Mouse (Mus musculus) cortical plate, adult 2 months (tissue): ENCODE measurements around the gene Gm37240. TPM values are rescaled to one million over a fixed set of nuclear protein-coding genes. Genes with fewer than 3 reads are reported as not detected.

Experiments used
- H3K27ac ChIP-seq: fragments of 200-500 bp; 2 replicates; pipeline ENCODE4 v1.5.1; 2012; ENCODE audit warnings: low read length, control low read depth, inconsistent platforms; ENCODE audit not compliant: insufficient read depth
- H3K4me1 ChIP-seq: fragments of 200-500 bp; 2 replicates; pipeline ENCODE4 v1.6.1; 2011; ENCODE audit warnings: low read length; ENCODE audit not compliant: control insufficient read depth, insufficient read depth
- H3K4me3 ChIP-seq: fragments of 200-500 bp; 2 replicates; pipeline ENCODE4 v1.5.1; 2011; ENCODE audit warnings: mild to moderate bottlenecking, low read length, control low read depth; ENCODE audit not compliant: insufficient read depth
- CTCF ChIP-seq: fragments of 200-500 bp; IDR thresholded peaks from 2 replicates; pipeline ENCODE4 v1.5.1; 2011; ENCODE audit warnings: mild to moderate bottlenecking, control low read depth, low read length; ENCODE audit not compliant: insufficient read depth; ENCODE audit errors: extremely low read depth
- POLR2A ChIP-seq: fragments of 200-500 bp; IDR thresholded peaks from 2 replicates; pipeline ENCODE4 v1.6.1; 2011; ENCODE audit warnings: mild to moderate bottlenecking, low read length, control low read depth; ENCODE audit not compliant: insufficient read depth; ENCODE audit errors: extremely low read depth
- polyA plus RNA-seq: library from polyadenylated mRNA; depleted of rRNA; stranded (reverse); fragments of >200 nt; gene quantifications from 2 replicates; pipeline ENCODE4 v1.2.3, GENCODE M21; 2012

Gene Gm37240
- polyA plus RNA-seq, 1 experiment, result 0.81 TPM

DNA sequence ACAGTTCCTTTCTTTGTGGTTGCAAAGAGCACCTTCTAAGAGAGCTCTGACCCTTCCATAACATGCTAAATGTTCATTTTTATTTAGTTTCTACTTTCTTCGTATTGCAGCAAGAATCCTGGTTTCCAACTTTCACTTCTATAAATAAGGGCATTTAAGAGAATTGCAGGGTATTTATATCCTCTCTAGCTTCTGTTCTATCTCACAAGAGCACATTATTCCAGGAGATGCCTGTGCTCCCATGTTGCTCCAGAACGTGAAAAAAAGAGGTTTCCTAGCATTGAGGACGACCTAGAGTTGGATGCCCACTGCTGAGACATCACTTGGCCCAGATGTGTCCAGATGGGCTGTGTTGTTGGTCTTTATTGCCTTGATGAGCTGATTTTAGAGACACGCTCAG lies 742.2 kb downstream of the Gm37240 start:
- TF ChIP-seq POLR2A (no peak), CTCF (no peak)
- Histone ChIP-seq H3K4me1 (peaks cover 9% of the 10 kb centered on the region), H3K4me3 (no peak overlapping the region), H3K27ac (peak overlapping the region; percentile 94)

DNA sequence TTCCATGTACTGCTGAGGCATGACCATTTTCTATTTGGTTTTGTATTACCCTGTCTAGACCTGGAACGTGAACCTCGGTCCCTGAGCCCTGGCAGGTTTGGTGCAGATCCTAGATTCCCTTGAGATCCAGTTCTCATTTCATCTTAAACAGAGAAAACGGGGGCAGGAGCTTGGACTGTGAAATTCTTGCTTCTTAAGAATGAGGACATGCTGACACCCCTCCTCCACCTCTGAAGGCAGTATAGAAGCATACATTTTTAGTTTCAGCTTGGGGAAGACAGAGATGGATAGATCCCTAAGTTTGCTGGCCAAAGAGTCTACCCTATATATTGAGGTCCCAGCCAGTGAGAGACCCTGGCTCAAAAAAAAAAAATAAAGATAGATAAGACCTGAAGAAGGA lies 742.9 kb downstream of the Gm37240 start:
- peak overlapping the region; percentile 91 for H3K27ac ChIP-seq
- H3K4me3 ChIP-seq, result no peak overlapping the region
- TF ChIP-seq POLR2A, result no peak
- TF ChIP-seq CTCF, result no peak
- peaks cover 9% of the 10 kb centered on the region for H3K4me1 ChIP-seq

DNA sequence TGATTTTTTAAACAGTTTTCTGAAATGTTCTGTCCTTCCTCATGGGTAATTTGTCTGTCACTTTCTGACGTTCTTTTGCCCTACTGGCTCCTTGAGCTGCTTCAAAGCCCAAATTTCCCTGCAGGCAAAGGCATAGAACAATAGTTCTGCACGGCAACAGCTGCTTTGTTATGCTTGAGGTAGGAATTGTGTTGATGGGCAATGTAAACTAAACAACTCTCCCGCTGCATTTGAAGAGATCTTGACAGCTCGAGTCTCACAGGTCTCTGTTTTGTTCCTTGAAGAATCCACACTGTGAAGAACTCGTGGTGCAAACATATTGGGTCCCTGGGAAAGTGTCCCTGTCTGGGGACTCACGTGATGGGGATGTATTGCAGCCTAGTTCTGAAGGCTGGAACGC lies 746.8 kb downstream of the Gm37240 start:
- TF ChIP-seq POLR2A, result no peak
- TF ChIP-seq CTCF, result no peak

DNA sequence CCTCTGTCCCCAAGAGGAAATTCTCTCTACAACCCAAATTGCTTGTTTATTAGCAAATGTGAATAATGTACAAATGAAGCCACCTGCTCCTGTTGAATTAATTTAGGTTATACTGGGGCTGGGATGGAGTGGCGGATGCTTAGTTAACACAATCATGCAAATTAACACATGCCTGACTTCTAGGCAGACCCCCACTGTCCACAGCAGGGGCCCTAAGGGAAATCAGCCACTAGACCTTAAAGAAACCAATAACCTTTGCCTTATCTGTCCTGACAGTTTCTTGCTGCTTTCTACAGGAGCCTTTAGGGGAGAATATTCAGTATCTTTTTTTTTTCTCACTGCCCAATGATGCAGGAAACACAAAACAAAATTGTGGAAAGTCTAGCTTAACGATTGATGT lies 748.9 kb downstream of the Gm37240 start:
- TF ChIP-seq CTCF, result no peak
- no peak for TF ChIP-seq POLR2A

More for the DNA sequence above, 746.8 kb downstream of the Gm37240 start:
- peaks cover 6% of the 10 kb centered on the region for H3K4me1 ChIP-seq
- no peak overlapping the region for H3K27ac ChIP-seq
- no peak overlapping the region for H3K4me3 ChIP-seq

DNA sequence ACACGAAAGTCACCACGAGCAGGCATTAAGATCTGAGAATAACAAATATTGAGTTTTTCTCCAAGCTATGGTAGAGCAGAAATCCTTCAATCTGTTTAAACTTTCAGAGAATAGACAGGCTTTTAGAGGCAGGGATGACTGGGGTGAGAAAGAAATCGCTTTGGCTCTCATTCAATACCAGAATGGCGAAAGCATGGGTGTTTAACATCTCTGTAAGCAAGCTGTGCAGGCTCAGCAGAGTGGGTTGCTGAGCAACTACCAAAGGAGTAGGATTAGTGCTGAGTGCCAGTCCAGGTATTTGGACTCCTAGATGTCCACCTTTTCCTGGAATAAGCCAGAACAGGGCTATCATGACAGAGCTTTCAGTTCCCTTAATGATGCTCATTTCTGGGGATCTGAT lies 753.8 kb downstream of the Gm37240 start:
- TF ChIP-seq POLR2A (no peak), CTCF (no peak)
- no peak overlapping the region for H3K4me3 ChIP-seq
- 0 out of 2 replicates have a peak, but pooled peaks cover 1% of the 10 kb centered on the region for H3K4me1 ChIP-seq
- H3K27ac ChIP-seq, result no peak overlapping the region

More for the DNA sequence above, 748.9 kb downstream of the Gm37240 start:
- Histone ChIP-seq H3K4me3 (no peak overlapping the region), H3K27ac (no peak overlapping the region), H3K4me1 (no peaks in the 10 kb centered on the region)

DNA sequence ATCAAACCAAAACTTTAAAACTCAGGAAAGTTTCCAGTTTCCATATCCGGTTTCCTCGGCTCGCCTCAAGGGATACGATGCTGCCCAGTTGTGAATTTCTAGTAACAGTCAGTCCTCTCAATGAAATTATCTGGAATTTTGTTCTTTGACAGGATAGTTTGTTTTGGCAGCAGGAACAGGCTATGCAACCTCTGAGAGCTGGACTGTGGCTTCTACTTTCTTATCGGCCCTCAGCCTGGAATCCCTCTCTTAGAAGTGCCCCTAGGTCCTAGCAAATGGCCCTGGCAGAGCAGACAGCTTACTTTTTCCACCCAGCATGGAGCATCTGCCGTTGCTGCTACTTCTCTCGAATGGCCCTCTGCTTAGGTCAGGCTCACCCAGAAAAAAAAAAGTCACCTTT lies 755.4 kb downstream of the Gm37240 start:
- H3K4me3 ChIP-seq, result no peak overlapping the region
- TF ChIP-seq POLR2A (no peak), CTCF (no peak)
- H3K27ac ChIP-seq, result no peak overlapping the region
- 0 out of 2 replicates have a peak, but pooled peaks cover 1% of the 10 kb centered on the region for H3K4me1 ChIP-seq

DNA sequence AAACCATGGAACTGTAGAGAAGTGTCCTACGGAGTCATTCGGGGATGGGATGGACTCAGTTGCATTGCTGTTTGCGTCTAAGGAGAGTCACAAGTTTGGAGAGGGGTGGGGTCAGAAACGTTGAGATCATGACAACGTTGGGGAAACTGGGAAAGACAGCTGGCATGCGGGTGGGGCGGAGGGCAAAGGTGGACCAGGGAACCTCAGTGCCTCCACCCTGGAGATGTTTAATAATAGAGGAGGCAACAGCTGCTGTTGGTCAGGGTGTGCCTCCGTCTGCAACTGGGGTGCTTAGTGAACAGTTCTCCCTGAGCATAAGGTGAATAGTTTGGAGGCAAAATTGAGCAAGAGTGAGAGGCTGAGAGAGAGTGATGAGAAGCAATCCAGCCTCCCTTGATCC lies 758.8 kb downstream of the Gm37240 start:
- H3K27ac ChIP-seq, result no peak overlapping the region
- 0 out of 2 replicates have a peak, but pooled peaks cover 1% of the 10 kb centered on the region for H3K4me1 ChIP-seq
- H3K4me3 ChIP-seq, result no peak overlapping the region
- TF ChIP-seq POLR2A (no peak), CTCF (no peak)

DNA sequence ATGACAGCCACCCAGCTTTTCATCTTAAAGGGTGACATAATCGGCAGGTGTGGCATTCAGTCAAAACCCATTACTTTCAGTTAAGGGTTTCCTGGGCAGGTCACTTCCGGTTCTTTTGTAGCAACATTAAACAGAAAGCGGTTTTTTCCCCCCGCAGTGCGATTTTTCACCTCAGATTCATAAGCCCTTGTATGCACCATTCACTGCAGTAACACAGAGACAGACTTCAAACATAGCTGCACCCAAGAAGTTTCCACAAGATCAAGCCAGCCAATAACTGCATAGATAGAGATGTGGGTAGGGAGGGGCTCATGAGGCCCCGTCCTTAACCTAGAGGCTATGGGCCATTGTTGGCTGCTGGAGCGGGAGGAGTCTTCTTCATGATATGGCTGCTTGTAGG lies 760.3 kb downstream of the Gm37240 start:
- TF ChIP-seq POLR2A (no peak), CTCF (no peak)
- no peak overlapping the region for H3K27ac ChIP-seq
- H3K4me3 ChIP-seq, result no peak overlapping the region
- H3K4me1 ChIP-seq, result no peaks in the 10 kb centered on the region

DNA sequence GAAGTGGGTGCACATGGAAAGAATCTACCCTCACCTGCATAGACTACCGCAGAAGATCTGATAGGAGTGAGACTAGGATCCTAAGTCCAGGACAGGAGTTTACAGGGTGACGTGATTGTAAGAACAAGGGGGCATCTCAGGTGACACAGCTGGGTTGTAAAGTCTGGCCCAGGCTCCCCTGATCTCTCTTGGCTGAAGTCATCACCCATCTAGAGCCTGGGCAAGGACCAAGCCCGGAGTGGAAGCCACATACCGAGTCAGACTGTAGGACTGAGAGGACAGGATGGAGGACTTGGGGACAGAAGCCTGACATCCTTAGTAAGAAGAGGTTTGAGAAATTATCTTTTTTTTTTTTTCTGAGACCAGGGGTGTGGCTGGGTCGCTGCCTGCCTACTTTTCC lies 761.8 kb downstream of the Gm37240 start:
- no peak overlapping the region for H3K4me3 ChIP-seq
- H3K27ac ChIP-seq, result no peak overlapping the region
- H3K4me1 ChIP-seq, result no peaks in the 10 kb centered on the region
- TF ChIP-seq CTCF (no peak), POLR2A (no peak)

DNA sequence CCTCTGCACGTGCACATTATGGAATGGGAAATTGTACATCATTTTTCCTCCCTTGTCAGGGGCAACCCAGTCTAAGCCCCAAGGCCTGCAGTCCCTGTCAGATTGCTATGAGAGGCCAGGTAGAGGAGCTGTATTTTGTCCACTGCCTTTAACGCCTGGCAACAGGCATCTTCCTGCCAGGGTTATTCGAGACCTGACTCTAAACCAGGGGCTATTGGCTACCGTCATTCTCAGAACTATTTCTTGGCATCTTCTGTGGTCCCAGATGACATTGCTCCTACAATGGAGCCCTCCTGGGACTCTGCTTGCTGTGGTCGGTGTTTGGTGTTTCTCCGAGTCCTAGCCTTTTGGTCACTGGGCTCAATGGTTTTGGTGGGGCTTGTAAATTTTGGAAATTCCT lies 762.4 kb downstream of the Gm37240 start:
- no peak overlapping the region for H3K27ac ChIP-seq
- TF ChIP-seq CTCF (no peak), POLR2A (no peak)
- no peaks in the 10 kb centered on the region for H3K4me1 ChIP-seq
- H3K4me3 ChIP-seq, result no peak overlapping the region

DNA sequence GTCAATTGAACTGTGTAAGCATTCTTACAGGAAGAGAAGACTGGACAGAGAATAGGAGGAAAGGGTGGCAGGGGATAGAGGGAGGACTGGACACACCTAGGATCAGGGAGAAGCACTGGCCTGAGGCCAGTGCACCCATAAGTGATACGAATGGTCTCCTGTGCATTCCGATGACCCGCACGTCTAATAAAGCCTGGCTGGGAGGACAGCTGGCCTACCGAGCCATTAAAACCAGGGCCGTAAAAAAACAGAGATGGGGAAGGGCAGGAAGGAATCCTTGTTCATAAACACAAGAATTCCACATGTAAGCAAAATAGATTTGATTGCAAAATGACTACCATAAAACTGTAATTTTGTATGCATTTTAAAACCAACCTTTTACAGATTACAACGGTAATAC lies 762.9 kb downstream of the Gm37240 start:
- no peak overlapping the region for H3K4me3 ChIP-seq
- H3K4me1 ChIP-seq, result no peaks in the 10 kb centered on the region
- no peak overlapping the region for H3K27ac ChIP-seq
- no peak for TF ChIP-seq CTCF
- TF ChIP-seq POLR2A, result no peak
